Mouse (Mus musculus) MEL (cell line): ENCODE data around the gene Irx2.

Experiments
- CHD2 ChIP-seq: IDR thresholded peaks from 2 replicates; pipeline ENCODE4 v1.6.1; 2011; ENCODE audit warnings: low read length, improper control_type of control experiment
- E2F4 ChIP-seq: IDR thresholded peaks from 2 replicates; pipeline ENCODE4 v1.6.1; 2011; ENCODE audit warnings: low read depth, low read length, improper control_type of control experiment, borderline replicate concordance
- HCFC1 ChIP-seq: IDR thresholded peaks from 2 replicates; pipeline ENCODE4 v1.6.1; 2012; ENCODE audit warnings: low read depth, mild to moderate bottlenecking, inconsistent platforms, low read length, improper control_type of control experiment, moderate library complexity
- MAX ChIP-seq: IDR thresholded peaks from 2 replicates; pipeline ENCODE4 v1.6.1; 2011; ENCODE audit warnings: low read length, improper control_type of control experiment
- MEF2A ChIP-seq: IDR thresholded peaks from 2 replicates; pipeline ENCODE4 v1.6.1; 2014; ENCODE audit warnings: low read depth, mild to moderate bottlenecking, inconsistent platforms, low read length, improper control_type of control experiment; ENCODE audit not compliant: poor library complexity, insufficient replicate concordance, severe bottlenecking; ENCODE audit errors: extremely low read depth
- POLR2A ChIP-seq, 2 experiments: IDR thresholded peaks; 2 replicates each; pipeline ENCODE4 v1.6.1; 2011 to 2012; ENCODE audit warnings: low read length in 2 of 2, mild to moderate bottlenecking in 2 of 2, control low read depth in 1 of 2, improper control_type of control experiment in 1 of 2, low read depth in 1 of 2, moderate library complexity in 1 of 2; ENCODE audit not compliant: control insufficient read depth in 1 of 2, insufficient read depth in 1 of 2, poor library complexity in 1 of 2
- POLR2AphosphoS5 ChIP-seq: IDR thresholded peaks from 2 replicates; pipeline ENCODE4 v1.6.1; 2012; ENCODE audit warnings: low read depth, borderline replicate concordance, mild to moderate bottlenecking, inconsistent platforms, low read length, moderate library complexity, mixed read lengths
- SIN3A ChIP-seq: IDR thresholded peaks from 2 replicates; pipeline ENCODE4 v1.6.1; 2012; ENCODE audit warnings: low read length, improper control_type of control experiment, inconsistent platforms
- USF1 ChIP-seq: IDR thresholded peaks from 2 replicates; pipeline ENCODE4 v1.6.1; 2014; ENCODE audit warnings: low read depth, mild to moderate bottlenecking, inconsistent platforms, low read length, improper control_type of control experiment, moderate library complexity
- ZNF384 ChIP-seq: IDR thresholded peaks from 2 replicates; pipeline ENCODE4 v1.6.1; 2012; ENCODE audit warnings: low read depth, mild to moderate bottlenecking, inconsistent platforms, low read length, improper control_type of control experiment

- TF ChIP-seq POLR2A (IDR thresholded peaks at IDR 0.05; ENCODE audit: control insufficient read depth in 1 of 2, insufficient read depth in 1 of 2, low read depth in 1 of 2, low read length in 2 of 2, poor library complexity in 1 of 2) (no peak), USF1 (no peak), POLR2AphosphoS5 (no peak), CHD2 (no peak), MAX (no peak), HCFC1 (no peak), MEF2A (no peak), SIN3A (no peak), E2F4 (no peak), ZNF384 (no peak)
Measured at GRCm38 (mm10) chr13:72630501-72631372, 2.1 kb downstream of the Irx2 start.
